Comparison of ENCODE assay signal across 7 mouse cellular contexts in the genomic region with DNA sequence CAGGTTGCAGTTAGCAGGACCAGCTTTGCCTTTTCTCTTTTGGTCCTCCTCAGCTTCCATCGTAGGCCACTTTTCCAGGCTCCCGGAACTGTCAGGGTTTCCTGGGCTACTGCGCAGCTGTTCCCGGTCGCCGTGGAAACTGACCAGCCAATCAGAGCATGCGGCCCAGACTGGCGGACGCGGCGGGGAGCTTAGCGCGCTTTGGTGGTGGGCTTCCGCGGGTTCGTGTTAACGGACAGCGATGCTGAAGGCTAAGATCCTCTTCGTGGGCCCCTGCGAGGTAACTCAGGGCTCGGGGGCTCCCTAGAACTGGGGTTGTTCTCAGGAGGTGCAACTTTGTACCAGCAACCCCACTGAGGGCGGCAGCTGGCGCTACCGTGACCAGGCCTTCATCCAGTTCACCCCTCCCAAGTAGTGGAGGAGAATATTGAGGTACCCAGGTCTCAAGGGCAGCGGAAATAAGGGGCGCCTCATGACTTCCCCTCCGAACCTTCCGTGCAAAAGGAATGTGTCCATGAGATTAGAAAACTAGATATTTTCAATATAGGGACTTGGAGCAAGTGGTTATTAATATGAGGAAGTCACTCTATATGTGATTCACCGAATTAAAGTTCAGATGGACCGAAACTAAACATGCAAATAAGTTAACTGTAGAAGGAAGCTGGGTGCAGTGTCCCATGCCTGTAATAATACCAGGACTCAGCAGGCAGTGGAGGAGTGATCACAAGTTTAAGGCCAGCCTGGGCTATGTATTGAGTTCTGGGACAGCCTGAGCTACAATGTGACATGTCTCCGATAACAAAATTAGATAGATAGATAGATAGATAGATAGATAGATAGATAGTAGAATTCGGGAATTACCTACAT. TPM values are rescaled to one million over a fixed set of nuclear protein-coding genes. Genes with fewer than 3 reads are reported as not detected.
A peak's percentile ranks its signal among the peaks of the same experiment; 100 is the strongest.
DNase-seq lines count a peak whose midpoint lies in the region; ATAC-seq and TF ChIP-seq lines count a peak whose summit lies in the region.

A gene (plus strand): TSS at position 160 of the 867 bp plus-strand sequence.

- peak within 1 kb of the TSS; percentile 49 for H3K9ac ChIP-seq in intestine, postnatal 0 days (ENCODE audit: low read depth, low read length)
- peak within 1 kb of the TSS; percentile 74 for H3K9ac ChIP-seq in midbrain, embryonic 12.5 days (replicated peaks)

- no peak within 1 kb of the TSS for H3K27ac ChIP-seq in intestine, postnatal 0 days (ENCODE audit: low read depth, low read length)
- peak within 1 kb of the TSS; percentile 49; the same call in 1 of the 2 replicates for H3K27ac ChIP-seq in midbrain, embryonic 12.5 days (replicated peaks)
- H3K27ac ChIP-seq in small intestine, adult 2 months (ENCODE audit: insufficient read depth, low read depth, low read length): peak within 1 kb of the TSS; percentile 61

- DNase-seq in adrenal gland, adult (ENCODE audit: inconsistent age in 2 of 2, low spot score in 1 of 2): peak; percentile 93 to 98
- DNase-seq in embryo, embryonic 10.5 days (ENCODE audit: low spot score): peak; percentile 97
- DNase-seq in gonadal fat pad, adult 2 months (ENCODE audit: low read depth): no peak
- peak; percentile 94 for DNase-seq in left cerebral cortex, postnatal 4 days

- H3K27me3 ChIP-seq in intestine, postnatal 0 days (replicated peaks; ENCODE audit: control insufficient read depth, insufficient read depth, low read length): no peaks in the 10 kb centered on the region
- H3K27me3 ChIP-seq in midbrain, embryonic 12.5 days: no peaks in the 10 kb centered on the region
- H3K27me3 ChIP-seq in small intestine, adult 2 months (ENCODE audit: control insufficient read depth, insufficient read depth, low read length): no peaks in the 10 kb centered on the region

- WGBS in intestine, postnatal 0 days: 7% methylated on average over 32 of the region's 32 CpGs
- WGBS in midbrain, embryonic 12.5 days: 9% methylated on average over 32 of the region's 32 CpGs
- WGBS in small intestine, adult 2 months: 5% methylated on average over 32 of the region's 32 CpGs

- no peaks in the 10 kb centered on the region for H3K9me3 ChIP-seq in intestine, postnatal 0 days (ENCODE audit: control insufficient read depth)
- H3K9me3 ChIP-seq in midbrain, embryonic 12.5 days: no peaks in the 10 kb centered on the region

- peaks cover 20% of the 10 kb centered on the region for H3K36me3 ChIP-seq in intestine, postnatal 0 days (ENCODE audit: control insufficient read depth, insufficient read depth)
- peaks cover 28% of the 10 kb centered on the region for H3K36me3 ChIP-seq in midbrain, embryonic 12.5 days
- peaks cover 7% of the 10 kb centered on the region for H3K36me3 ChIP-seq in small intestine, adult 2 months (ENCODE audit: control insufficient read depth, insufficient read depth, low read length)

- intact Hi-C loops in left cerebral cortex, postnatal 4 days (cut with DNase I): no loop called here

- H3K4me2 ChIP-seq in intestine, postnatal 0 days (replicated peaks; ENCODE audit: low read depth): peak within 1 kb of the TSS; percentile 78
- H3K4me2 ChIP-seq in midbrain, embryonic 12.5 days (replicated peaks): peak within 1 kb of the TSS; percentile 66

- no peaks in the 10 kb centered on the region for H3K4me1 ChIP-seq in intestine, postnatal 0 days (replicated peaks; ENCODE audit: control insufficient read depth, insufficient read depth, low read length)
- H3K4me1 ChIP-seq in midbrain, embryonic 12.5 days: peaks cover 15% of the 10 kb centered on the region
- H3K4me1 ChIP-seq in small intestine, adult 2 months (ENCODE audit: control insufficient read depth, insufficient read depth, insufficient read length, low read length): peaks cover 9% of the 10 kb centered on the region

- no peak for TF ChIP-seq CTCF in intestine, postnatal 0 days (IDR thresholded peaks at IDR 0.05; ENCODE audit: low read depth)
- TF ChIP-seq CTCF in small intestine, adult 2 months (IDR thresholded peaks at IDR 0.05; ENCODE audit: extremely low read depth, insufficient read length, insufficient replicate concordance, low read depth, low read length): no peak

- peak; percentile 89 for ATAC-seq in intestine, postnatal 0 days
- ATAC-seq in midbrain, embryonic 12.5 days (ENCODE audit: low FRiP score, low read depth): peak; percentile 96

- peak within 1 kb of the TSS; percentile 64 for H3K4me3 ChIP-seq in intestine, postnatal 0 days (ENCODE audit: low read depth, low read length)
- H3K4me3 ChIP-seq in midbrain, embryonic 12.5 days: peak within 1 kb of the TSS; percentile 73
- H3K4me3 ChIP-seq in small intestine, adult 2 months (ENCODE audit: low read depth, low read length): peak within 1 kb of the TSS; percentile 75

- TF ChIP-seq POLR2A in small intestine, adult 2 months (IDR thresholded peaks at IDR 0.05; ENCODE audit: low read depth, low read length): peak; percentile 36; the same call in 1 of the 2 replicates

RNA-seq across cellular contexts. Expression of the gene that starts here (rescaled TPM):
- polyA plus RNA-seq in gonadal fat pad, adult 2 months (2012; rRNA removed): 16.9 and 21.2 TPM in 2 replicates
- polyA plus RNA-seq in intestine, postnatal 0 days (2015; fragmentation: Nextera tagmentation; extraction: Ambion mirVana): 24.7 and 25.2 TPM in 2 replicates
- total RNA-seq in left cerebral cortex, postnatal 4 days (2021): 10 to 100 TPM; 51.2 to 56.2 TPM
- polyA plus RNA-seq in midbrain, embryonic 12.5 days (2016; fragmentation: Nextera tagmentation; extraction: Ambion mirVana): 112 and 113 TPM in 2 replicates
- polyA plus RNA-seq in small intestine, adult 2 months (2012; rRNA removed): 11.1 and 13.3 TPM in 2 replicates
